9 mouse cellular contexts compared by ENCODE assay signal in the genomic region with DNA sequence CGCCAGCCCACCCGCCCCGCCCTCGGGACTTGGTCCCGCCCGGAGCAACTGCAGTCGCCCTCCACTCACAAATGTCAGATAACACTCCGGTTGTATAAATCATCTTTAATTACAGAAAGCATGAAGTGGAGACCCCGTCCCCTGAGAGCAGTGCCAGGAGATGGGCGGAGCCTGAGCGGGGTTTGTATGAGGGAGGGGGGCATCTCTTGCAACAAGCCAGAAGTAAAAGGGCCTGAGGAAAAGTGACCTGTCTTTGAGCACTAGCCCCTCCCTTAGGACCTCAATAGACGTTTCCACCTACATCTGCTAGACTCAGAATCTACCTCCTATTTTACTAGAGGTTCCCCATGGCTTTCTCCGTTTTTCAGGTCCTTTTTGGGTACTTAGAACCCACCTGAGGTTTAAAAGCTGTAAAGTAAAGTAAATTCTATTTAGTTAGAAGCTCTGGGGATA. TPM values are rescaled to one million over a fixed set of nuclear protein-coding genes. Genes with fewer than 3 reads are reported as not detected.
DNase-seq lines count a peak whose midpoint lies in the region; ATAC-seq and TF ChIP-seq lines count a peak whose summit lies in the region.
"Had no signal": no experiment of that assay in that cellular context is flagged by ENCODE, and none has a peak within 500 bp of the region (broad histone marks: within the 10 kb centered on the region; RNA-seq: fewer than 3 reads in every experiment).

No protein-coding gene starts in this region.

- peak overlapping the region; percentile 59 to 61 for H3K4me3 ChIP-seq in heart, embryonic 14.5 days (ENCODE audit: control insufficient read depth in 1 of 2, insufficient read depth in 1 of 2, low read depth in 1 of 2, low read length in 2 of 2)
- H3K4me3 ChIP-seq in ES-Bruce4 (ENCODE audit: low read depth, low read length) = peak overlapping the region; percentile 96
- H3K4me3 ChIP-seq in forebrain, embryonic 15.5 days = peak overlapping the region; percentile 44
- H3K4me3 ChIP-seq in liver, postnatal 0 days (ENCODE audit: low read depth, low read length) = peak overlapping the region; percentile 51

- H3K4me1 ChIP-seq in heart, embryonic 14.5 days (ENCODE audit: control insufficient read depth in 2 of 2, insufficient read depth in 2 of 2, low read length in 2 of 2) = peaks cover 12 to 28% of the 10 kb centered on the region in 2 experiments; a peak in 3 of 4 replicates
- H3K4me1 ChIP-seq in ES-Bruce4 (ENCODE audit: control insufficient read depth, insufficient read depth, low read length) = no peaks in the 10 kb centered on the region
- peaks cover 29% of the 10 kb centered on the region for H3K4me1 ChIP-seq in forebrain, embryonic 15.5 days
- H3K4me1 ChIP-seq in liver, postnatal 0 days (ENCODE audit: insufficient read depth) = peaks cover 21% of the 10 kb centered on the region

- no peaks in the 10 kb centered on the region for H3K9me3 ChIP-seq in heart, embryonic 14.5 days (ENCODE audit: control insufficient read depth, low read length)
- no peaks in the 10 kb centered on the region for H3K9me3 ChIP-seq in ES-Bruce4 (replicated peaks; ENCODE audit: control insufficient read depth, insufficient read depth, low read length, poor library complexity, severe bottlenecking)
- no peaks in the 10 kb centered on the region for H3K9me3 ChIP-seq in forebrain, embryonic 15.5 days
- no peaks in the 10 kb centered on the region for H3K9me3 ChIP-seq in liver, postnatal 0 days (ENCODE audit: low read length)

- no peak for TF ChIP-seq POLR2A in ES-Bruce4 (IDR thresholded peaks at IDR 0.05; ENCODE audit: insufficient read depth, low read length)

- WGBS in heart, embryonic 14.5 days = 5% methylated on average over 13 of the region's 13 CpGs
- 2% methylated on average over 13 of the region's 13 CpGs for WGBS in forebrain, embryonic 15.5 days
- 4% methylated on average over 13 of the region's 13 CpGs for WGBS in liver, postnatal 0 days (ENCODE audit: insufficient replicate concordance)

- H3K27me3 ChIP-seq in heart, embryonic 14.5 days (ENCODE audit: control insufficient read depth, insufficient read depth, low read length) = peaks cover 8% of the 10 kb centered on the region; the same call in 1 of the 2 replicates
- no peaks in the 10 kb centered on the region for H3K27me3 ChIP-seq in ES-Bruce4 (ENCODE audit: control insufficient read depth, insufficient read depth, low read length, poor library complexity, severe bottlenecking)
- H3K27me3 ChIP-seq in forebrain, embryonic 15.5 days = peaks cover 7% of the 10 kb centered on the region; the same call in 1 of the 2 replicates
- H3K27me3 ChIP-seq in liver, postnatal 0 days (ENCODE audit: insufficient read depth, low read length) = peaks cover 24% of the 10 kb centered on the region

- no peak for TF ChIP-seq EP300 in ES-Bruce4 (IDR thresholded peaks at IDR 0.05; ENCODE audit: insufficient read depth, low read depth, low read length)
- no peak for TF ChIP-seq EP300 in liver, postnatal 0 days (IDR thresholded peaks at IDR 0.05; ENCODE audit: low read depth)

- peak overlapping the region; percentile 73 for H3K9ac ChIP-seq in heart, embryonic 14.5 days (ENCODE audit: low read length)
- peak overlapping the region; percentile 62 for H3K9ac ChIP-seq in ES-Bruce4 (ENCODE audit: low read depth, poor library complexity, severe bottlenecking)
- no peak overlapping the region for H3K9ac ChIP-seq in forebrain, embryonic 15.5 days (replicated peaks)
- H3K9ac ChIP-seq in liver, postnatal 0 days (replicated peaks) = peak overlapping the region; percentile 56; the same call in 1 of the 2 replicates

- H3K4me2 ChIP-seq in heart, embryonic 14.5 days (ENCODE audit: low read length) = peak overlapping the region; percentile 96
- peak overlapping the region; percentile 75 for H3K4me2 ChIP-seq in forebrain, embryonic 15.5 days (replicated peaks)
- peak overlapping the region; percentile 91 for H3K4me2 ChIP-seq in liver, postnatal 0 days (ENCODE audit: low read depth, low read length)

- ATAC-seq in heart, embryonic 14.5 days (ENCODE audit: insufficient number of reproducible peaks, insufficient read depth, low FRiP score, low read depth) = no peak
- no peak for ATAC-seq in forebrain, embryonic 15.5 days (replicated peaks)
- no peak for ATAC-seq in liver, postnatal 0 days
- ATAC-seq in activated CD4-positive, CD25-positive, alpha-beta regulatory T cell, adult 4 months = no peak

- no peak for DNase-seq in heart, postnatal 4 days
- no peak for DNase-seq in liver, postnatal 0 days
- DNase-seq in testis, postnatal 14 days (ENCODE audit: low spot score) = no peak
- no peak for DNase-seq in thymus, postnatal 36 days

- no peak for TF ChIP-seq CTCF in ES-Bruce4 (IDR thresholded peaks at IDR 0.05; ENCODE audit: low read depth, low read length)
- TF ChIP-seq CTCF in liver, postnatal 0 days (IDR thresholded peaks at IDR 0.05; ENCODE audit: low read depth) = no peak

- peak overlapping the region in 1 of 2 experiments; percentile 58; a peak in 1 of 4 replicates for H3K27ac ChIP-seq in heart, embryonic 14.5 days (replicated peaks in 1 of 2; ENCODE audit: control insufficient read depth in 1 of 2, insufficient read depth in 1 of 2, low read depth in 2 of 2, low read length in 2 of 2)
- no peak overlapping the region for H3K27ac ChIP-seq in ES-Bruce4 (ENCODE audit: insufficient read depth, low read length)
- H3K27ac ChIP-seq in forebrain, embryonic 15.5 days (replicated peaks) = no peak overlapping the region
- no peak overlapping the region for H3K27ac ChIP-seq in liver, postnatal 0 days (ENCODE audit: low read depth)

- H3K36me3 ChIP-seq in heart, embryonic 14.5 days (ENCODE audit: control insufficient read depth, insufficient read depth, low read length) = no peaks in the 10 kb centered on the region
- no peaks in the 10 kb centered on the region for H3K36me3 ChIP-seq in ES-Bruce4 (ENCODE audit: control insufficient read depth, insufficient read depth, low read length, poor library complexity, severe bottlenecking)
- H3K36me3 ChIP-seq in forebrain, embryonic 15.5 days = no peaks in the 10 kb centered on the region
- H3K36me3 ChIP-seq in liver, postnatal 0 days (replicated peaks; ENCODE audit: insufficient read depth, low read length) = no peaks in the 10 kb centered on the region

RNA-seq across cellular contexts. Expression of gene Chrnb1, which starts 0.3 kb away (rescaled TPM):
- 5.5 and 5.8 TPM in 2 replicates for polyA plus RNA-seq in heart, embryonic 14.5 days (2014; fragmentation: Nextera tagmentation; extraction: Ambion mirVana)
- total RNA-seq in heart, postnatal 4 days (2021) = 1 to 10 TPM; 3.1 to 5.1 TPM
- 10.1 and 12.1 TPM in 2 replicates for polyA plus RNA-seq in ES-Bruce4 (2011; ENCODE audit: insufficient read depth, insufficient read length, low read depth, missing spikeins)
- polyA plus RNA-seq in forebrain, embryonic 15.5 days (2015; fragmentation: Nextera tagmentation; extraction: Ambion mirVana) = 1.2 and 1.4 TPM in 2 replicates
- 0.73 and 0.76 TPM in 2 replicates for polyA plus RNA-seq in liver, postnatal 0 days (2015; fragmentation: Nextera tagmentation; extraction: Ambion mirVana)
- polyA plus RNA-seq in activated CD4-positive, CD25-positive, alpha-beta regulatory T cell, adult 4 months (2017; shearing (Covaris generic)) = 1 to 10 TPM in 1 of 2 experiments, under 1 TPM in 1; 0.66 to 4.1 TPM

RNA-seq across cellular contexts. Expression of gene Fgf11, which starts 5.6 kb away (rescaled TPM):
- 2.0 and 2.1 TPM in 2 replicates for polyA plus RNA-seq in heart, embryonic 14.5 days (2014; fragmentation: Nextera tagmentation; extraction: Ambion mirVana)
- total RNA-seq in heart, postnatal 4 days (2021) = 1 to 10 TPM; 3.1 to 3.7 TPM
- polyA plus RNA-seq in ES-Bruce4 (2011; ENCODE audit: insufficient read depth, insufficient read length, low read depth, missing spikeins) = 1.8 and 2.5 TPM in 2 replicates
- polyA plus RNA-seq in forebrain, embryonic 15.5 days (2015; fragmentation: Nextera tagmentation; extraction: Ambion mirVana) = 6.2 and 6.7 TPM in 2 replicates
- 0.04 and 0.07 TPM in 2 replicates for polyA plus RNA-seq in liver, postnatal 0 days (2015; fragmentation: Nextera tagmentation; extraction: Ambion mirVana)
- polyA plus RNA-seq in activated CD4-positive, CD25-positive, alpha-beta regulatory T cell, adult 4 months (2017; shearing (Covaris generic)) = not detected

RNA-seq across cellular contexts. Expression of gene Tmem102, which starts 9.4 kb away (rescaled TPM):
- 1.7 and 1.8 TPM in 2 replicates for polyA plus RNA-seq in heart, embryonic 14.5 days (2014; fragmentation: Nextera tagmentation; extraction: Ambion mirVana)
- under 1 TPM; 0.60 to 0.92 TPM for total RNA-seq in heart, postnatal 4 days (2021)
- 10.1 and 11.6 TPM in 2 replicates for polyA plus RNA-seq in ES-Bruce4 (2011; ENCODE audit: insufficient read depth, insufficient read length, low read depth, missing spikeins)
- polyA plus RNA-seq in forebrain, embryonic 15.5 days (2015; fragmentation: Nextera tagmentation; extraction: Ambion mirVana) = 0.61 and 0.98 TPM in 2 replicates
- 4.4 and 4.8 TPM in 2 replicates for polyA plus RNA-seq in liver, postnatal 0 days (2015; fragmentation: Nextera tagmentation; extraction: Ambion mirVana)
- polyA plus RNA-seq in activated CD4-positive, CD25-positive, alpha-beta regulatory T cell, adult 4 months (2017; shearing (Covaris generic)) = not detected

RNA-seq across cellular contexts. Expression of gene Gm39566, which starts 19.1 kb away (rescaled TPM):
- not detected in 2 replicates for polyA plus RNA-seq in heart, embryonic 14.5 days (2014; fragmentation: Nextera tagmentation; extraction: Ambion mirVana)
- not detected for total RNA-seq in heart, postnatal 4 days (2021)
- not detected in 2 replicates for polyA plus RNA-seq in ES-Bruce4 (2011; ENCODE audit: insufficient read depth, insufficient read length, low read depth, missing spikeins)
- not detected in 2 replicates for polyA plus RNA-seq in forebrain, embryonic 15.5 days (2015; fragmentation: Nextera tagmentation; extraction: Ambion mirVana)
- not detected in 2 replicates for polyA plus RNA-seq in liver, postnatal 0 days (2015; fragmentation: Nextera tagmentation; extraction: Ambion mirVana)
- under 1 TPM in 1 of 2 experiments, not detected in 1; 0.08 TPM for polyA plus RNA-seq in activated CD4-positive, CD25-positive, alpha-beta regulatory T cell, adult 4 months (2017; shearing (Covaris generic))
- total RNA-seq: hematopoietic stem cell, adult 5-6 weeks had no signal

RNA-seq across cellular contexts. Expression of gene Spem2, which starts 22.3 kb away (rescaled TPM):
- polyA plus RNA-seq in heart, embryonic 14.5 days (2014; fragmentation: Nextera tagmentation; extraction: Ambion mirVana) = not detected in 2 replicates
- total RNA-seq in heart, postnatal 4 days (2021) = not detected
- not detected in 2 replicates for polyA plus RNA-seq in ES-Bruce4 (2011; ENCODE audit: insufficient read depth, insufficient read length, low read depth, missing spikeins)
- not detected in 2 replicates for polyA plus RNA-seq in forebrain, embryonic 15.5 days (2015; fragmentation: Nextera tagmentation; extraction: Ambion mirVana)
- not detected in 2 replicates for polyA plus RNA-seq in liver, postnatal 0 days (2015; fragmentation: Nextera tagmentation; extraction: Ambion mirVana)
- polyA plus RNA-seq in activated CD4-positive, CD25-positive, alpha-beta regulatory T cell, adult 4 months (2017; shearing (Covaris generic)) = not detected
- total RNA-seq: hematopoietic stem cell, adult 5-6 weeks had no signal

Comparison
In these comparisons a context has a peak if more than half of its experiments do, and no peak if none do; other contexts are left out.
1. H3K4me3 ChIP-seq: peak in every context shown above with its lines; median percentile 96 in ES-Bruce4; 60 in heart, embryonic 14.5 days; 51 in liver, postnatal 0 days; 44 in forebrain, embryonic 15.5 days.